Mouse (Mus musculus): ENCODE data around the gene Rab20.
"Not testable (repeated sequence)": the region's sequence is repeated elsewhere in the genome, so short reads cannot be mapped to it uniquely, and the experiment has no call there.

Rab20 gene

DNA sequence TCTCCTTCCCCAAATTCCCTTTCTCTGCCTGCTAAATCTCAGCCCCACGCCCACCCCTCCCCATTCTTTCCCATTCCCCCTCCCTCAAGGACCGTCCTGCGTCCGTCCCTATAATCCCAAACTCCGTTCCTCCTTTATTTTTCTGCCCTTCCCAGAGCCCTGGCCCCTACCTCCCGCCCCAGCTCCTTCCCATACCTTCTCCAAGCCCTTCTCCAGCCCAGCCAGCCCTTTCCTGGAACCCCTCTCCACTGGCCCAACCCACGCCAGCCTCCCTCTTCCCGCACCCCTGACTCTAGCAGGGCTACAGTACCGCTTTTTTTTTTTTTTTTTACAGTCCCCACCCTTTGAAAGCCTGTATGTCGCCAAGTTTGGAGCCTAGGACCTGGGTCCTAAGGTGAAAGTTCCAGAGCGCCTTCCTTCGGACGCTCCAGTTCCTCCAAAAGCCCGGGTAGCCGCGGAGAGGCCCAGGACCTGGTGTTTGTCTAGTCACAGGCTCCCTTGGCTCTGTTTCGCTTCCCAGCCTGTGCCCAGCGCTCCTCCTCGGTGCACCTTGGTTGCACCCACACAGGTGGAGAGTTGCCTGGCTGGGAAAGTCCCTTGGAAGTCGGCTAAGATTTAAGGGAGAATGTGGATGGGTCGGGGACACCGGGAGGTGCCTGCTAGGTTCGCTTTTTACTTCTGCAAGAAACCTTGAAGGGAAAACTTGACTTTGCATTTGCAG lies 457 bp upstream of the Rab20 start:
- DNase-seq, result no peak

DNA sequence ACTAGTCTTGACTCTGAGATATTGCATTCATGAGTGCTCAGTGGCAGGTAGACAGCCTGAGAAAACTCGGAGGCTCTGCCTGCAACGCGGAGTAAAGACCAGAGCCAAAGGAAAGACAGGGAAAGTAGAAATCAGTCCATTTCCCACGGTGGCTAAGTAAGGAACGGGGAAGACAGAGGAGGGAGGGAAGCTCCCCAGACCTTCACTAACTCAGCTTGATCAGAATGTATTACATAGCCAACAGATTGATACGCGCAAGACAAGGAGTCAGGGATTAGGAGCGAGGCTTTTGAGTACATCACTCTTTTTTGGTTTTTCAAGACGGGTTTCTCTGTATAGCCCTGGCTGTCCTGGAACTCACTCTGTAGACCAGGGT lies 1.3 kb downstream of the Rab20 start:
- DNase-seq, result no peak

GRCm38 (mm10) chr8:11476338-11477177 lies 2.0 kb downstream of the Rab20 start:
- DNase-seq, result peak in 1 of 2 experiments; percentile 7

- no peak for DNase-seq
These were observed 2.6 kb downstream of the Rab20 start for GRCm38 (mm10) chr8:11475876-11476275.

- no peak for DNase-seq
These were observed 3.1 kb downstream of the Rab20 start for GRCm38 (mm10) chr8:11475397-11475796.

- no peak for DNase-seq
These were observed 5.4 kb downstream of the Rab20 start for GRCm38 (mm10) chr8:11473072-11473471.

DNA sequence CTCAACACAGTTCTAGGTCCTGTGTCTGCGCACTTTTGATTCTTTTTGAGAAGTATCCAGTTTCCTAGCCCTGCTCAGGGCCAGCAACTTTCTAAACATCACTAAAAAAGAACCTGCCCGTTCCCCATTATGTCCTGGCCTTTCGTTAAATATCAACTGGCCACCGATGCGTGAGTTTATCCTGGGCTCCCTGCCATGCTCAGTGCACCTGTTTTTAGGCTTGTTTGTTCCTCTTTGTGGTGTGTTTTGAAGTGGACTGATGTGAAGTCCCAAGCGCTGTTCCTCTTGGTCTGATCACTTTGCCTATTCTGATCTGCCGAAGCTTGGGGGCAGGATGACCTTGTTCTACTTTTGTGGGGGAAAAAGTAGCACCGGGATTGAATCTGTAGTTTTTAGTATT lies 7.2 kb downstream of the Rab20 start:
- no peak for DNase-seq

DNA sequence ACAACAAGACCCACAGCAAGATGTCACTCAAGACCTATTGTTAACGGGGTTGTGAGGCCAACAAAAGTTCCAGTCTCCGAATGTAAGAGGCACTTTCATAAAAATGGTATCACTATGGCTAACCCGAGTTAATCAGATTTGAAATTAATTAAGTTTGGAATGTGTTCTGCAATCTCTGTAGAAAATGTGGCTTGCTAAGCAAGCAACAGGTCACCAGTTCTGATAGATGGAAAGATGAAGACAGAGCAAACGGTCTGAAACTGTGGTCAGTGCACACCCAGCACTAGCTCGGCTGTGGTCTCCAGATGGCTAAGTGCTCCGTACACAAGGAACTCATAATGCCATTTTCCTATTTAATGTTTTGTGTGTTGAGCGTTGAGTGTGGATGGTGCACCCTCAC lies 7.8 kb downstream of the Rab20 start:
- no peak for DNase-seq

DNA sequence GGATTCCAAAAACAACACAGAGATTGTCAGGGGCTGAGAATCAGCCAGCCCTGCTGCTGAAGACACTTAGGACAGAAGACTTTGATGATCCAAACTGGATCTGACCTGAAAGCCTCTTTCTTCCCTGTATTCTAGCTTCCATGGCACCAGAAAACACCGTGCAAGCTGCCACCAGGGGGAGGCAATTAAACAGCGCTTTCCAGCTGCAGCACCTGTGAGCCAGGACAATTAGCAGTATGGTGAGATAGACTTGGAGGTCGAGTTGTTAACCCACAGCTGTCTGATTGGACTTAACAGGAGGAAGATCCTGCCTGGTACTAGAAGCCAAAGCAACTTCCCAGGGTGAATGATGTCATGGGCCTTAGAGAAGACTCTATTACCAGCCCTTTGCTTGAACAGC lies 9.4 kb downstream of the Rab20 start:
- peak in 1 of 2 experiments; percentile 19 for DNase-seq

GRCm38 (mm10) chr8:11466528-11466927 lies 12.0 kb downstream of the Rab20 start:
- not testable (repeated sequence) for DNase-seq

DNA sequence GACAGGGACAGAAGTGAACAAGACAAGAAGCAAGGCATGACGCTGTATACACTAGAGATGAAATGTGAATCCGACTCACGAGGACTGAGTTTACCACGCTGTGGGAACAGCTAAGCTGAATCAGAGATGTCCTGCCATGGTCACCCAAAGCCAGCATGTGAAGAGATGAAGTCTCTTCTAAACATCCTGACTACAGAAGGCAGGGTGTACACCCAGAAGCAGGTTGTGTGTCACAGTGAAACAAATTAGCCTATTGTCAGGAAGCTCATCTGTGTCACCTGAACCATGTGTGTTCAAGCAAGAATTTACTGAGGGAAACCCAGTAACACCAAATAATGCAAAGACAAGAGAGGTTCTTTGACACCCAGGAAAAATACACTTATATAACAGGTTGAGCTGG lies 12.9 kb downstream of the Rab20 start:
- DNase-seq, result no peak

DNA sequence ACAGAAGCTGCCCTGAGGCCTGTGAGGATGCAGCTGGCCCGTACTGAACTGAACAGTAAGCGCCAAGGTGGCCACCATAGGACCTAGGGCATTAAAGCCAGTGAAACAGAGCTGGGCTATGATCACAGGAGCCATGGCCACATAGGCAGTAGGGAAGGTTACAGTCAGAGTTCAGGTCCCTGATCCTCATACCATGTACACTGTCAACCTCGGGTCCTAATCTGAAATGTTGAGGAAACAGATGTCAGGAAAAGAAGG lies 13.9 kb downstream of the Rab20 start:
- no peak for DNase-seq

DNA sequence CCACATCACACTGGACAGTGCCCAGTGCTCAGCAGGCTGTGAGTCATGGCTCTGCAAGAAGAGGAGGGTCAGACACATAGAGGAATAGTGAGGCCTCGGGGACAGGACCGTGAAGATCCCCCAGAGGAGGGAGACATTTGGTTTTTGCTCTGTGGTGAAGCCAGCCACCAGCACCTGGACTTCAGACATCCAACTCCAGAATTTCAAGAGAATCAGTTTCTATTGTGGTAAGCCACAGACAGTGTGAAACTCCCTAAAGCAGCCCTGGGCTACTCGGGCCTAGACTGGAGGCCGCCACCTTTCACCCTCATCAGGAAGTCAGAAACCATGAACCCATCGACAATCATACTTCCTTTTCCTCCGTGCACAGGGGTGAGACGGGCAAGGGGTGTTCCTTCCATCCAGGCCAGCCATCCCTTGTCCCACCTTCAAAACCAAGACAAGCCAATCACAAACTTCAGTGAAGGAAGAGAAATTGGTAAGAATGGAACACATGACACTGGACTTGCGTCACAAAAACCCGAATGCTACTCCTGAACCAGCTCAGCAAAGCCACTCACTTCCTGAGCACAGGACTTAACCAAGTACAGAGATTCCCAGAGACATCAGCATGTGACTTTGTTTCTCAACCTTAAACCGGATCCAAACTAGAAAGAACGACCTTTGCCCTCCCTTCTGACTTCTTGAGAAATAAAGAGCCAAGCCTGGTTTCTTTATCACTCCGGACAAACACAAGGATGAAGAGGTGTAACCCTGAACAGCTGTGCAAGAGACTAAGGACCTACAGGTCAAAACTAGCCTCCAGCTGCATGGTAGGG lies 14.4 kb downstream of the Rab20 start:
- DNase-seq, result no peak

GRCm38 (mm10) chr8:11463541-11463888 lies 15.0 kb downstream of the Rab20 start:
- DNase-seq, result no peak

- DNase-seq, result no peak
These were observed 15.9 kb downstream of the Rab20 start for GRCm38 (mm10) chr8:11462641-11463040.

DNA sequence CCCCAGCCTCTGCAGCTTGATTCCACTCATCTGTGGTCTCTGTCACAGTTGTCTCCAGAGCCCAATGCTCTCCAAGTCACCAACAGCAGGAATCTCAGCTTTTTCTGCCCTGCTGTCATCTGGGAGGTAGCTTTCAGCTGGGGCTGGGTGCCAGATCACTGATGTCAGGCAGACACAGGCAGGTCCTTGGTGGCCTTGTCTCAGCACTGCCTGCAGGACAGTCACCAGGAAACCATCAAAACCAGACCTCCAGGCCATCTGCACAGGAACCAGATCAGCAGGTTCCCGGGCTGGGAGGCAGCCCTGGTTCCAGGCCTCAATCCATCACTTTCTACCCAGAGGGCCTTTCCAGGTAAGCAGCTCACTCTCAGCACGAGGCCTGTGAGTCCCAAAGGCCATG lies 16.7 kb downstream of the Rab20 start:
- peak in 1 of 2 experiments; percentile 16 for DNase-seq

- DNase-seq, result peak in 1 of 2 experiments; percentile 37
These were observed 17.6 kb downstream of the Rab20 start for GRCm38 (mm10) chr8:11460934-11461333.

DNA sequence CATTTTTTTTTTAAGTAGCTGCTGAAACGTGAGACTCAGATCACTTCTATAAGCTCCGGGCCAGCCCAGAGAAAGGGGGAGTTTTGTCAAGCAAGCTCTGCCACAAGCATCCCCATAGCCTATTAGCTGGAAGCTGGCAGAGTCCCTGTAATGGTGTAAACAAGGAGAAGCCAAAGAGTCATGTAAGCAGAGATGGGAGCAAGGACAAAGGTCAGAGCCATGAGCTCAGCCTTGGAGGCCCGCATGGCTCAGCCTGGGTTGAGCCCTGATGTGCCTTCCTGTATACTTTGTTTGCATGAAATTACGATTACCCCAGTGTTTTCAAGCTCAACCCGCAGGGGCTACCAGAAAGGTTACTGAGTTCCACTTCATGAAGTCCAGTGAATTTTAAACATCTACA lies 19.5 kb downstream of the Rab20 start:
- DNase-seq, result no peak

DNA sequence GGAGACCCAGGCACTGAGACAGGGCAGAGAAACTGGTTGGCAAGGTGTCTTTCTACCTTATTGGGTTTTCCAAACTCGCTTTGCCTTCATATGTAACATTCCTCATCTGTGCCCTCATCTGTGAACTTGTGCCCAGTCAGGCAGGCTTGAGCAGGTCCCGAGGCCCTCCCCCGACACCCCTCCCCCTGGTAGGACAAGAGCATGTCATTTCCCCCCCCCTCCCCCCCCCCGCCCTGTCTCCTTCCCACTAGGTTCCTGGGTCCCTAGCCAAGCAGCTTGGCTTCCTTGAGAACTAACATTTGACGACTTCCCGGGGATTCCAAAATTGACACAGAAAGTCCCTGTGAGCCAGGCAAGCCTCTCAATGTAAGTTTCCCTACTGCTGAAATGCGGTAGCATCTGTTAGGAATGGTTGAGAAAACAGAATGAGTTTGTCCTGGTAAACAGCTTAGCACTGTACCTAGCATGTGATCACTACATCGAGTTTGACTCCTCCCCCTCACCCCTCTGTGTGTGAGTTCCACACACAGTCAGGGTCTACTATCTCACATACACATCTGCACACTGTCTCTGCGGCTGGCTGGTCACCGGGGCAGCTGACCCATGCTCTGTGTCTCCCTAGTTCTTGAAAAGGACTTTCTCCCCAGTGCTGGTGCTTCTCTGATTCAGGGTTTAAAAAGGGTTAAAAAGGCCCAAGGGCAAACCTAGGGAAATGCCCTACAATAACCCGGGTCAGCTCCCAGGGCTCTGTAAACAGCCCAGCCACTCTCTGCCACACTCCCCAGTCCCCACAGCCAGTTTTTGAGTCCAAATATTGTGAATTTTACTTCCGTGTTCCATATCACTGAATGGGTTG lies 20.3 kb downstream of the Rab20 start:
- peak; percentile 5 to 10 for DNase-seq

- no peak for DNase-seq
These were observed 21.2 kb downstream of the Rab20 start for GRCm38 (mm10) chr8:11457278-11457677.

DNA sequence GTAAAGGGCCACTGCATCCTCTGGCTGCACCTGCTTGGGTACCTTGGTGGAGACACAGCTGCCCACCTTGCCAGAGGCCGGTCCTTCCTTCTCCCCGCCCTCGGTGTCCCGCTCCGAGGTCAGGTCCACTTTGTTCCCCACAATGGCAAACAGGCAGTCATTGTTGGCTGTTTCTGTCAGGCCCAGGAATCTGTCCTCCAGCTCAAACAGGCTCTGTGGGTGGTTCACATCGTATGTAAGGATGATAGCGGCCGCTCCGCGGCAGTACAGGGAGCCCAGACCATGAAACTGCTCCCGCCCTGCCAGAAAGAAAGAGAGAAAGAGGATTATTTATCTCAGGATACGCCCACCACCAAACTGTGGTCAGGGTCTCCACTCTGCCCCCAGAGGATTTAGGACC lies 24.3 kb downstream of the Rab20 start:
- DNase-seq, result no peak

- DNase-seq, result no peak
These were observed 25.5 kb downstream of the Rab20 start for GRCm38 (mm10) chr8:11452974-11453373.

DNA sequence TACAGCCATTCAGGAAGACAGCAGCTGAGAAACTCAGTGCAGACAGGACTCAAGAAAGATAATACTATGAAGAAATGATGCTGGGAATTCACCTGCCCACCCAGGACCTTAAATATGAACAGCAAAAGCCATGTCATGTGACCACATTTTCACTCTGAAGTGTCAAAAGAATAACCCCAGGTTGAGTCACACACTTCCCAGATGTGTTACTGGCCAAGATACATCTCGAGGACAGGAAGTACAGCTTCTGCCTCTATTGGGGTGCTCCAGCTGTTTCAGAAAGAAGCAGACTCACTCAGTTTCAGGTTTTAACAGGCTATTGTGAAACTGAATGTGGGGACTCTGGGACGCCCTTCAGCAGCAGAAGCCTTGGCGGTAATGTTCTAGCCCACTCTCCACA lies 26.0 kb downstream of the Rab20 start:
- no peak for DNase-seq

Data from cerebellum, postnatal 14 days (tissue).